ENCODE assay signal across 11 mouse cellular contexts in the genomic region with DNA sequence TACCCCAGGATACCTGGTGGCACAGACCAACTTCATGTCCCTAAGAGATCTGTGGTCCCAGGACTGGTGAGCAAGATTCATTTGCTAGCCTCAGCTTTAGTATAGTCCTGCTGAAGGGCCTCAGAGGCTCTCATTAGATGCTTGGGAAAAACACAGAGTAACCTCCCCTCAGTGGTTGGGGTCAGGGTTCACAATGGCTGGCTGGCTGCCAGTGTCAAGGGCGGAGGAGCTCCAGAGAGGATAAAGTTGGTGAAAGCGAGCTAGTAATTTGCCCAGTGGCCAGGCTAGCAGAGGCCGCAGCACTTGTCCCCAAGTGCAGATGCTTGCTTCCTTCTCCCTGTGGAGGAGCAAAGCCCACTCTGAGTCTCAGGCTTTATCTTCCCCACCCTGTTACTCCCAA.
DNase-seq lines count a peak whose midpoint lies in the region; ATAC-seq lines count a peak whose summit lies in the region.
"Had no signal": no experiment of that assay in that cellular context is flagged by ENCODE, and none has a peak within 500 bp of the region (broad histone marks: within the 10 kb centered on the region; RNA-seq: fewer than 3 reads in every experiment).

No protein-coding gene starts in this region.

- no peaks in the 10 kb centered on the region for H3K27me3 ChIP-seq in liver, embryonic 16.5 days (ENCODE audit: control insufficient read depth, insufficient read depth, low read depth, low read length)

- H3K27ac ChIP-seq in liver, embryonic 16.5 days (ENCODE audit: low read length): no peak overlapping the region
- H3K27ac ChIP-seq: hindbrain, embryonic 13.5 days had no signal

- no peak overlapping the region for H3K9ac ChIP-seq in liver, embryonic 16.5 days (ENCODE audit: low read depth, low read length)
- H3K9ac ChIP-seq: hindbrain, embryonic 13.5 days had no signal

- ATAC-seq in liver, embryonic 16.5 days (ENCODE audit: low read depth): peak; percentile 62; the same call in 1 of the 2 replicates
- ATAC-seq: CD4-positive, CD25-positive, alpha-beta regulatory T cell, adult 4 months had no signal

- no peaks in the 10 kb centered on the region for H3K36me3 ChIP-seq in liver, embryonic 16.5 days (ENCODE audit: control insufficient read depth, insufficient read depth)
- H3K36me3 ChIP-seq: hindbrain, embryonic 13.5 days had no signal

- DNase-seq in heart, postnatal 14 days: peak; percentile 14 to 35
- DNase-seq in heart, adult 9 months (ENCODE audit: low spot score in 2 of 2): no peak
- peak; percentile 64 for DNase-seq in embryo, embryonic 10.5 days (ENCODE audit: low spot score)
- DNase-seq in kidney, adult 8-10 months: peak; percentile 83 to 86
- DNase-seq in spleen, postnatal 36 days (ENCODE audit: low spot score in 2 of 2): no peak
- no peak for DNase-seq in left cerebral cortex, postnatal 14 days (ENCODE audit: low spot score in 2 of 2)
- no peak for DNase-seq in layer of hippocampus, adult 9-10 months (ENCODE audit: low spot score)
- DNase-seq: cerebellum, postnatal 25 days had no signal

- WGBS in liver, embryonic 16.5 days (ENCODE audit: insufficient replicate concordance): 70% methylated on average over 3 of the region's 3 CpGs

- no peak overlapping the region for H3K4me2 ChIP-seq in liver, embryonic 16.5 days (ENCODE audit: low read depth, low read length)

- H3K4me1 ChIP-seq in liver, embryonic 16.5 days (ENCODE audit: control insufficient read depth, low read depth, low read length): no peaks in the 10 kb centered on the region; the same call in 1 of the 2 replicates

- H3K4me3 ChIP-seq in liver, embryonic 16.5 days (ENCODE audit: low read depth, low read length): no peak overlapping the region
- H3K4me3 ChIP-seq: hindbrain, embryonic 13.5 days had no signal

- intact Hi-C loops in heart, postnatal 14 days (cut with DNase I): no loop called here
- intact Hi-C loops in left cerebral cortex, postnatal 14 days (cut with DNase I): no loop called here

- H3K9me3 ChIP-seq in liver, embryonic 16.5 days (replicated peaks; ENCODE audit: control insufficient read depth, low read length): no peaks in the 10 kb centered on the region
- H3K9me3 ChIP-seq: hindbrain, embryonic 13.5 days had no signal

Comparison
In these comparisons a context has a peak if more than half of its experiments do, and no peak if none do; other contexts are left out.
1. DNase-seq: peak in heart, postnatal 14 days (2 of 2), embryo, embryonic 10.5 days (single experiment) and kidney, adult 8-10 months (2 of 2); none in heart, adult 9 months (0 of 2), spleen, postnatal 36 days (0 of 2), left cerebral cortex, postnatal 14 days (0 of 2) and layer of hippocampus, adult 9-10 months (single experiment).